Mouse (Mus musculus) spleen, adult 2 months (tissue): ENCODE results near the gene Zfp266.

ENCODE experiments used
- CTCF ChIP-seq: fragments of 200-500 bp; IDR thresholded peaks from 2 replicates; pipeline ENCODE4 v1.5.1; 2011; ENCODE audit warnings: mild to moderate bottlenecking, inconsistent platforms; ENCODE audit not compliant: insufficient read depth, insufficient read length, insufficient replicate concordance; ENCODE audit errors: extremely low read depth
- POLR2A ChIP-seq: fragments of 200-500 bp; IDR thresholded peaks from 2 replicates; pipeline ENCODE4 v1.6.1; 2011; ENCODE audit warnings: low read depth, low read length, inconsistent platforms

DNA sequence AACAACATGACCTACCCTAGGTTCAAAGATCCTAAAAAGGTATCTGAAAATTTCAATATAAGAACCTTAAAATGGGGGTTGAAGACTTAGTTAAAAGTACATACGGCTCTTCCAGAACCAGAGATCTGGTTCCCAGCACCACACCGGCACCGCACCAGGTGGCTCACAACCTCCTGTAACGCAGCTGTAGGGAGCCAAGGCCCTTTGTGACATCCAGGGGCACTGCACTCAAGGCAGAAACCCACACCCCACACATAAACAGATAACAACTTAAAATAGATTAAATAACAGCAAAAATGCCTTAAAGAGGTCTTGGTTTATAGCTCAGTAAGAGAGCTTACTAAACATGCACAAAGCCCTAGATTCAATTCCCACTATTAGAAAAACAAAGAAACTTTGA lies 1.3 kb downstream of the Zfp266 start:
- TF ChIP-seq CTCF, result no peak
- no peak for TF ChIP-seq POLR2A
